Mouse (Mus musculus): ENCODE results near the gene Klrc2. TPM values are rescaled to one million over a fixed set of nuclear protein-coding genes. Genes with fewer than 3 reads are reported as not detected.

Gene Klrc2
- polyA plus RNA-seq, 1 experiment from 2014 or later: not detected

Small RNAs within 50 kb of the gene (microRNA-seq; reads per million reads assigned to microRNA genes)
- not detected for gene Mir680-1

Other genes with a start within 250 kb of the Klrc2 start
- gene Clec1a, start 208.7 kb downstream of the Klrc2 start, polyA plus RNA-seq (2014; fragmentation: Nextera tagmentation; extraction: Ambion mirVana): 1.9 and 2.0 TPM in 2 replicates
- gene Olr1, start 153.5 kb downstream of the Klrc2 start, polyA plus RNA-seq (2014; fragmentation: Nextera tagmentation; extraction: Ambion mirVana): not detected in 2 replicates
- gene Tmem52b, start 148.1 kb downstream of the Klrc2 start, polyA plus RNA-seq (2014; fragmentation: Nextera tagmentation; extraction: Ambion mirVana): 0.24 TPM in 1 of 2 replicates, not detected in the other
- gene Gabarapl1, start 127.5 kb downstream of the Klrc2 start, polyA plus RNA-seq (2014; fragmentation: Nextera tagmentation; extraction: Ambion mirVana): 74.7 and 80.9 TPM in 2 replicates
- not detected in 2 replicates for gene Klre1, start 82.8 kb downstream of the Klrc2 start, polyA plus RNA-seq (2014; fragmentation: Nextera tagmentation; extraction: Ambion mirVana)
- gene Klrd1, start 68.9 kb downstream of the Klrc2 start, polyA plus RNA-seq (2014; fragmentation: Nextera tagmentation; extraction: Ambion mirVana): not detected in 2 replicates
- 0.13 TPM in 1 of 2 replicates, not detected in the other for gene Klrk1, start 36.8 kb downstream of the Klrc2 start, polyA plus RNA-seq (2014; fragmentation: Nextera tagmentation; extraction: Ambion mirVana)
- not detected in 2 replicates for gene Klrc3, start 17.4 kb downstream of the Klrc2 start, polyA plus RNA-seq (2014; fragmentation: Nextera tagmentation; extraction: Ambion mirVana)
- not detected in 2 replicates for gene Klrc1, start 18.3 kb upstream of the Klrc2 start, polyA plus RNA-seq (2014; fragmentation: Nextera tagmentation; extraction: Ambion mirVana)
- 0.26 TPM in 1 of 2 replicates, not detected in the other for gene Klri1, start 56.4 kb upstream of the Klrc2 start, polyA plus RNA-seq (2014; fragmentation: Nextera tagmentation; extraction: Ambion mirVana)
- not detected in 2 replicates for gene Klri2, start 79.8 kb upstream of the Klrc2 start, polyA plus RNA-seq (2014; fragmentation: Nextera tagmentation; extraction: Ambion mirVana)
- not detected in 2 replicates for gene Gm156, start 123.6 kb upstream of the Klrc2 start, polyA plus RNA-seq (2014; fragmentation: Nextera tagmentation; extraction: Ambion mirVana)
- gene Gm17631, start 202.0 kb upstream of the Klrc2 start, polyA plus RNA-seq (2014; fragmentation: Nextera tagmentation; extraction: Ambion mirVana): not detected in 2 replicates
- gene Klra17, start 216.0 kb upstream of the Klrc2 start, polyA plus RNA-seq (2014; fragmentation: Nextera tagmentation; extraction: Ambion mirVana): not detected in 2 replicates